Mouse (Mus musculus): ENCODE results near the gene Tdgf1.

- no peak for TF ChIP-seq POLR2A (IDR thresholded peaks at IDR 0.05; ENCODE audit: low read depth, low read length)
- no peak for TF ChIP-seq CTCF (IDR thresholded peaks at IDR 0.05; ENCODE audit: borderline replicate concordance, insufficient read depth, low read length)
These were observed 44.8 kb downstream of the Tdgf1 start for GRCm38 (mm10) chr9:110901204-110901603.

Data from embryonic fibroblast, embryonic 13.5 days (primary cell).